Mouse (Mus musculus) thymus, adult 2 months (tissue): ENCODE results near the gene Gm28308. TPM values are rescaled to one million over a fixed set of nuclear protein-coding genes. Genes with fewer than 3 reads are reported as not detected.
A peak's percentile ranks its signal among the peaks of the same experiment; 100 is the strongest.

Experiments used
- DNase-seq: peaks from one replicate; pipeline ENCODE4 v3.0.0; 2021
- H3K27ac ChIP-seq: fragments of 200-500 bp; 2 replicates; pipeline ENCODE4 v1.5.1; 2012; ENCODE audit warnings: low read length, control low read depth; ENCODE audit not compliant: control insufficient read depth, insufficient read depth
- H3K27me3 ChIP-seq: fragments of 200-500 bp; 2 replicates; pipeline ENCODE4 v1.6.1; 2012; ENCODE audit warnings: mild to moderate bottlenecking, low read length, moderate library complexity, mixed read lengths; ENCODE audit not compliant: control insufficient read depth, insufficient read depth
- H3K36me3 ChIP-seq: fragments of 200-500 bp; 2 replicates; pipeline ENCODE4 v1.6.1; 2012; ENCODE audit warnings: mild to moderate bottlenecking, low read length, moderate library complexity; ENCODE audit not compliant: control insufficient read depth, insufficient read depth
- H3K4me1 ChIP-seq: fragments of 200-500 bp; replicated peaks from 2 replicates; pipeline ENCODE4 v1.6.1; 2012; ENCODE audit warnings: low read length; ENCODE audit not compliant: control insufficient read depth, insufficient read depth
- H3K4me3 ChIP-seq: fragments of 200-500 bp; 2 replicates; pipeline ENCODE4 v1.5.1; 2012; ENCODE audit warnings: mild to moderate bottlenecking, low read length, control low read depth, moderate library complexity; ENCODE audit not compliant: control insufficient read depth, insufficient read depth
- CTCF ChIP-seq: fragments of 200-500 bp; IDR thresholded peaks from 2 replicates; pipeline ENCODE4 v1.5.1; 2012; ENCODE audit warnings: mild to moderate bottlenecking, control low read depth, low read length, moderate library complexity, borderline replicate concordance; ENCODE audit not compliant: control insufficient read depth, poor library complexity, insufficient read depth; ENCODE audit errors: extremely low read depth
- POLR2A ChIP-seq: fragments of 200-500 bp; IDR thresholded peaks from 2 replicates; pipeline ENCODE4 v1.6.1; 2012; ENCODE audit warnings: mild to moderate bottlenecking, low read length, control low read depth, moderate library complexity; ENCODE audit not compliant: control insufficient read depth, poor library complexity, insufficient read depth; ENCODE audit errors: extremely low read depth
- WGBS: fragments of 180-500 bp; shearing (Covaris S2); methylation state at CpG from one replicate; pipeline ENCODE4 v1.1.7; 2018; 5-methylcytosine and 5-hydroxymethylcytosine counted together
- polyA plus RNA-seq: library from polyadenylated mRNA; depleted of rRNA; stranded (reverse); fragments of >200 nt; gene quantifications from 2 replicates; pipeline ENCODE4 v1.2.3, GENCODE M21; 2012

Gm28308 gene
- polyA plus RNA-seq, 1 experiment: 0.24 TPM

DNA sequence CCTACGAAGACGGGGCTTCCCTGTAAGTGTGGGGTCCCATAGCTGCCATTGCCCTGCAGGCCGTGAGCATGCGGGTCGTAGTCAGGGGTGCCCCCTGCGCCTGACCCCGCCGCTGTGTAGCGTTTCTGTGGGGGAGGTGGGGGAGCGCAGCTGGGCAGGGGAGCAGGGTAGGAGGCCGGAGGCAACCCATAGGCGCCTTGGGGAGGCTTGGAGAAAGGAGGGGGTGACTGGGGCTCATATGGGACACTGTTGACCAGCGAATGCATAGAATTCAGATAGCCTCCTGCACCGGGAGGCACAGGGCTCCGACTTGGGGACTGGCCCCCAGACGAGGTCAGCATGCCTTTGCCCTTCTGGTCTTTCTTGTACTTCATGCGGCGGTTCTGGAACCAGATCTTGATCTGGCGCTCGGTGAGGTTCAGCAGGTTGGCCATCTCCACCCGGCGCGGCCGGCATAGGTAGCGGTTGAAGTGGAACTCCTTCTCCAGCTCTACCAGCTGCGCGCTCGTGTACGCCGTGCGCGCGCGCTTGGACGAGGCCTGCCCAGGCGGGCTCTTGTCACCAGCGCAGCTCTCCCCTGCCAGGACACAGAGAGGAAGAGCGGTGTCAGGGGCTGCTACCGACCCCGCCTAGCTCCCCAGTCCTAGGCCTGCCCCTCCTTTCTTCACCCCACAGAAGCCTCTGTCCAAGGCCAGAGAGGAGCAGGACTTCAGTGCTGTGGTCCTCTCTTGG is 42.8 kb downstream of the Gm28308 start:
- Histone ChIP-seq H3K27me3 (0 out of 2 replicates have a peak, but pooled peaks cover 2% of the 10 kb centered on the region), H3K4me3 (no peak overlapping the region), H3K36me3 (no peaks in the 10 kb centered on the region), H3K27ac (no peak overlapping the region), H3K4me1 (no peaks in the 10 kb centered on the region)
- 92% methylated on average over 40 of the region's 40 CpGs for WGBS
- no peak for DNase-seq
- TF ChIP-seq CTCF (no peak), POLR2A (no peak)

- peaks cover 2% of the 10 kb centered on the region; the same call in 1 of the 2 replicates for H3K27me3 ChIP-seq
- no peaks in the 10 kb centered on the region for H3K36me3 ChIP-seq
- no peaks in the 10 kb centered on the region for H3K4me1 ChIP-seq
- no peak overlapping the region for H3K27ac ChIP-seq
- DNase-seq: no peak
- 92% methylated on average over 16 of the region's 16 CpGs for WGBS
- H3K4me3 ChIP-seq: no peak overlapping the region
- TF ChIP-seq POLR2A: no peak
- no peak for TF ChIP-seq CTCF
Observed at GRCm38 (mm10) chr6:52169499-52170165, 43.5 kb downstream of the Gm28308 start.

DNA sequence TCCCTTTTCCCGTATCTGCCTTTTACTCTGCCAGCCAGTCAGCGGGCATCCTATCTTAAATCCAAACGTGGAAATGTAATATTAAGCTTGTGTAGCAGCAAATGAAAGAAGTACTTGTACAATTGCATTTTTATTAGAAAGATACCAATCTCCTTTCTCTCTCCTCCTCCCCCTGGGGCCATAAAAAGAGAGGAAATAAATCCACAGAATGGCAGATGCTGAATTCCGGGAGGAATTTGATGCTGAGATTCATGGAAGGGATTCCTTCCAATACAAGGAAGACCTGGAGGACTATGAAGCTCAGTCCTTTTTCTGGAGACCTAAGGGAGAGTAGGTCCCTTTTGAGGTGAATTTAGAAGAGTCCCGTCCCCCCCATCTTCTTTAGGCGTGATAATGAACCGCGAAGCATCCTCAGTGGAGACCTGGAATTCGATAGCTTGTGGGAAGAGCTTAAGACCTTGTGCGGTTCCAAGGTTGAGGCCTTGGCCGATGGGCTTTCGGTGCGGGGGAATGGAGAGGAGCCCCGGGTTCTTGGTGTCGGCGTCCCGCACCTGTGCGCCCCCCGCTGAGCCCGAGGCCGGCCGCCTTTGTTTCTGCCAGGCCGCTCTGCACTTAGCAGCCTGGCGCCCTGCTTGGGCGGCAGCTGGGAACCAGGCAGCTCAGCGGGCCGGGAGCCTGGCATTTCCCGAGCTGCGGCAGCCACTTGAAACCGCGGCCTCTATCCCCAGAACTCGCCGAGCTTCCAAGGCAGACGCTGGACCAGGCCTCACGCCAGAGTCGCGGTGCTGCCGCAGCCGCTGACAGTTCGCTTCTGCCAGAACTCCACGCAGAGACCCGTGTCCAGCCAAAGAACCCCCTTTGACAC is 44.7 kb downstream of the Gm28308 start:
- no peak for DNase-seq
- TF ChIP-seq CTCF: no peak
- TF ChIP-seq POLR2A: no peak
- WGBS: 92% methylated on average over 42 of the region's 42 CpGs
- H3K27ac ChIP-seq: no peak overlapping the region
- no peaks in the 10 kb centered on the region for H3K36me3 ChIP-seq
- H3K4me3 ChIP-seq: no peak overlapping the region
- H3K4me1 ChIP-seq: no peaks in the 10 kb centered on the region
- H3K27me3 ChIP-seq: peaks cover 2% of the 10 kb centered on the region

DNA sequence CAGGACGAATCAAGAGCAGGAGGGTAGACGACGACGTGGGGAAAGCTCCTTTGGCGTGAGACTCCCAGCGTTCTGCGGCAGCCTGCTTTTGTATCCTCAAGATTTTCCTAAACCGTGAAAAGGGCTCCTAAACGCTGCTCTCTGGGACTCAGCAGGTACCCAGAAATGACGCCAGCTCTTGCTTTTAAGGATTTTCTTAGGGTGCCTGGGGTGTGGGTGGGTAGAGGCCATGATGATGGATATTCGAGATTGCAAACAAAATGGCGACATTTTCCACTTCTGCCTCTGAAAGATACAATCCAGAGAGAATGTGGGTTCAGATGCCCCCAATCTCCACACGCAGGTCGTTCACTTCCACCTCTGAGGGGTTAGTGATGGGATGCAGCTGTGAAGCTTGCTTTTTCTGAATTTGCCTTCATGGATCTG is 45.4 kb downstream of the Gm28308 start:
- Histone ChIP-seq H3K4me3 (no peak overlapping the region), H3K27me3 (peaks cover 4% of the 10 kb centered on the region)
- no peak for DNase-seq

GRCm38 (mm10) chr6:52167176-52167575 is 46.0 kb downstream of the Gm28308 start:
- peaks cover 5% of the 10 kb centered on the region for H3K27me3 ChIP-seq
- no peaks in the 10 kb centered on the region for H3K4me1 ChIP-seq
- H3K36me3 ChIP-seq: no peaks in the 10 kb centered on the region
- no peak overlapping the region for H3K27ac ChIP-seq
- no peak for DNase-seq
- WGBS: 96% methylated on average over 1 of the region's 1 CpGs
- no peak for TF ChIP-seq POLR2A
- TF ChIP-seq CTCF: no peak
- H3K4me3 ChIP-seq: no peak overlapping the region

More for the DNA sequence above, 45.4 kb downstream of the Gm28308 start:
- whole genome bisulfite sequencing: 95% methylated on average over 14 of the region's 14 CpGs
- Histone ChIP-seq H3K4me1 (no peaks in the 10 kb centered on the region), H3K36me3 (no peaks in the 10 kb centered on the region), H3K27ac (peak overlapping the region; percentile 51; the same call in 1 of the 2 replicates)
- no peak for TF ChIP-seq CTCF
- no peak for TF ChIP-seq POLR2A
